Mouse (Mus musculus) kidney, adult 2 months (tissue): ENCODE results near the gene Cldn11. TPM values are rescaled to one million over a fixed set of nuclear protein-coding genes. Genes with fewer than 3 reads are reported as not detected.
"Not testable (repeated sequence)": the region's sequence is repeated elsewhere in the genome, so short reads cannot be mapped to it uniquely, and the experiment has no call there.

Experiments used
- DNase-seq: peaks from one replicate; pipeline ENCODE4 v3.0.0; 2021
- H3K27ac ChIP-seq: fragments of 200-500 bp; 2 replicates; pipeline ENCODE4 v1.5.1; 2012; ENCODE audit warnings: low read depth, low read length, control low read depth, inconsistent platforms; ENCODE audit not compliant: insufficient read depth
- H3K27me3 ChIP-seq: fragments of 200-500 bp; replicated peaks from 2 replicates; pipeline ENCODE4 v1.6.1; 2012; ENCODE audit warnings: mild to moderate bottlenecking, moderate library complexity, low read length, inconsistent platforms; ENCODE audit not compliant: control insufficient read depth, insufficient read depth
- H3K36me3 ChIP-seq: fragments of 200-500 bp; 2 replicates; pipeline ENCODE4 v1.6.1; 2012; ENCODE audit warnings: mild to moderate bottlenecking, moderate library complexity, low read length, inconsistent platforms; ENCODE audit not compliant: control insufficient read depth, insufficient read depth
- H3K4me1 ChIP-seq: fragments of 200-500 bp; 2 replicates; pipeline ENCODE4 v1.6.1; 2011; ENCODE audit warnings: low read length; ENCODE audit not compliant: control insufficient read depth, insufficient read depth
- H3K4me3 ChIP-seq: fragments of 200-500 bp; 2 replicates; pipeline ENCODE4 v1.5.1; 2011; ENCODE audit warnings: mild to moderate bottlenecking, low read depth, low read length, control low read depth; ENCODE audit not compliant: insufficient read depth
- CTCF ChIP-seq: fragments of 200-500 bp; conservative IDR thresholded peaks from 2 replicates; pipeline ENCODE4 v1.5.1; 2011; ENCODE audit warnings: low read depth, mild to moderate bottlenecking, control low read depth, low read length, moderate library complexity, mixed read lengths; ENCODE audit not compliant: insufficient read depth, insufficient read length
- POLR2A ChIP-seq: fragments of 200-500 bp; IDR thresholded peaks from one replicate; pipeline ENCODE4 v1.6.1; 2011; ENCODE audit warnings: low read depth, low read length, control low read depth
- whole genome bisulfite sequencing: fragments of 180-500 bp; shearing (Covaris S2); methylation state at CpG from one replicate; pipeline ENCODE4 v1.1.7; 2018; 5-methylcytosine and 5-hydroxymethylcytosine counted together
- polyA plus RNA-seq: library from polyadenylated mRNA; depleted of rRNA; stranded (reverse); fragments of >200 nt; gene quantifications from 2 replicates; pipeline ENCODE4 v1.2.3, GENCODE M21; 2012

Gene Cldn11
- polyA plus RNA-seq, 1 experiment = 2.8 TPM

GRCm38 (mm10) chr3:31123098-31123497 is 26.6 kb upstream of the Cldn11 start:
- peaks cover 2% of the 10 kb centered on the region for H3K36me3 ChIP-seq
- H3K4me3 ChIP-seq = no peak overlapping the region
- no peak overlapping the region for H3K27ac ChIP-seq
- H3K4me1 ChIP-seq = peaks cover 7% of the 10 kb centered on the region; the same call in 1 of the 2 replicates
- WGBS = 85% methylated on average over 4 of the region's 4 CpGs
- no peaks in the 10 kb centered on the region for H3K27me3 ChIP-seq
- TF ChIP-seq CTCF (no peak), POLR2A (no peak)
- DNase-seq = no peak

- Histone ChIP-seq H3K36me3 (no peaks in the 10 kb centered on the region; the same call in 1 of the 2 replicates), H3K4me3 (no peak overlapping the region), H3K4me1 (peaks cover 9% of the 10 kb centered on the region; the same call in 1 of the 2 replicates), H3K27me3 (no peaks in the 10 kb centered on the region), H3K27ac (no peak overlapping the region; the same call in 1 of the 2 replicates)
- no peak for DNase-seq
- TF ChIP-seq POLR2A = no peak
- TF ChIP-seq CTCF = no peak
- 41% methylated on average over 4 of the region's 4 CpGs for WGBS
Measured at GRCm38 (mm10) chr3:31126303-31126702, 23.4 kb upstream of the Cldn11 start.

GRCm38 (mm10) chr3:31126848-31127247 is 22.9 kb upstream of the Cldn11 start:
- WGBS = 34% methylated on average over 3 of the region's 3 CpGs
- Histone ChIP-seq H3K27me3 (no peaks in the 10 kb centered on the region), H3K36me3 (no peaks in the 10 kb centered on the region; the same call in 1 of the 2 replicates), H3K27ac (peak overlapping the region; percentile 89; the same call in 1 of the 2 replicates), H3K4me3 (no peak overlapping the region), H3K4me1 (peaks cover 9% of the 10 kb centered on the region; the same call in 1 of the 2 replicates)
- DNase-seq = peak; percentile 81
- TF ChIP-seq POLR2A = no peak

DNA sequence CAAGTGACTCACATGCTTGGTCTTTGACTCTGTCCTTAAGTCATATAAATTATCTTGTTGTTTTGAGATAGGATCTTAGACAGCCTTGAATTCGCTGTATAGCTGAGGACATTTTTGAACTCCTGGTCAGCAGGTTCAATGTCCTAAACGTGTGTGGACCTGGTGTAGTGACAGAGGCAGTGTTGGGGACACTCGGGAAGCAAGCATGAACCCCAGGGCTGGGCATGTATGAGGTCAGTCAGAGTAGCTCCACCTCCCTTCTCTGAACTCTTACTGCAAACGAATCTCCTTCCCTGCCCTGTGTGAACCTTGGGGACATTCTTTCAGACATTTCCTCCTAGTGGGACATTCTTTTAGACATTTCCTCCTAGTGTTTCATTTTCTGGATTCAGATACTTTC is 20.0 kb upstream of the Cldn11 start:
- Histone ChIP-seq H3K27me3 (no peaks in the 10 kb centered on the region), H3K4me3 (no peak overlapping the region), H3K4me1 (peaks cover 9% of the 10 kb centered on the region; the same call in 1 of the 2 replicates), H3K36me3 (no peaks in the 10 kb centered on the region), H3K27ac (no peak overlapping the region)
- TF ChIP-seq POLR2A = no peak
- no peak for TF ChIP-seq CTCF
- no peak for DNase-seq
- WGBS = 24% methylated on average over 4 of the region's 4 CpGs

DNA sequence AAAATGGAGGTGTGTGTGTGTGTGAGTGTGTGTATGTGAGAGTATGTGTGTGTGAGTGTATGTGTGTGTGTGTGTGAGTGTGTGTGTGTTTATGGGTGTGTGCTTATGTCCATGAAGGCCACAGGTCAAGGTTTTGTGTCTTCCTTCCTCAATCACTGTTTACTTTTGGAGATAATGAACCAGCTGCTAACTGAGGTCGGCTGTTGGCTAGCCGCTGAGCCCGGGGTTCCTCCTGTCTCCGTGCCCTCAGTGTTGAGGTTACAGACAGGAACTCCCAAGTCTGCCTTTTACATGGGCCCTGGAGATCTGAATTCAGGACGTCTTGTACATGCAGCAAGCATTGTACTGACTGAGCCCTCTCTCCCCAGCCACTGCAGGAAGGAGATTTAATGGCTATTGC is 16.1 kb upstream of the Cldn11 start:
- H3K4me1 ChIP-seq = 0 out of 2 replicates have a peak, but pooled peaks cover 2% of the 10 kb centered on the region
- no peak overlapping the region for H3K27ac ChIP-seq

DNA sequence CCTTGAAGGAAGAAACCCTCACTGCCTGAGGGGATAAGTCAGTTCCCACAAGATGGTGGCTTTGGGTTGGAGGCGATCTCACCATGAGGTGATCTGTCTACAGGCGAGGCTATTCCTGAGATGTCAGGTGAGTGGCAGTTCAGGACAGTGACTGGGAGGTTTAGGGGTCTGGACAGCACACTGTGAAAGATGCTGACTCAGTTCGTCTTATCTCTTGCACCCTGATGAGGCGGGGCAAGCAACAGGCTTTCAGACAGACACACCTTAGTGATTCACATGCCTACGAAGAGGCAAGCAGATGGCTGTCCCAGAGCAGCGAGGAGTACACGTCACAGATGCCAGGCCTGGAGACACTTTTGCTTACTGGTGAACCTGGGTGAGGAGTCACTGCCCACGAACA is 15.5 kb upstream of the Cldn11 start:
- no peaks in the 10 kb centered on the region for H3K27me3 ChIP-seq
- H3K27ac ChIP-seq = no peak overlapping the region
- 92% methylated on average over 8 of the region's 8 CpGs for WGBS
- H3K4me3 ChIP-seq = no peak overlapping the region
- H3K36me3 ChIP-seq = no peaks in the 10 kb centered on the region
- 0 out of 2 replicates have a peak, but pooled peaks cover 2% of the 10 kb centered on the region for H3K4me1 ChIP-seq
- DNase-seq = no peak
- TF ChIP-seq CTCF (no peak), POLR2A (no peak)

More for the DNA sequence above, 16.1 kb upstream of the Cldn11 start:
- Histone ChIP-seq H3K27me3 (no peaks in the 10 kb centered on the region), H3K4me3 (no peak overlapping the region), H3K36me3 (no peaks in the 10 kb centered on the region)
- 42% methylated on average over 5 of the region's 5 CpGs for WGBS
- DNase-seq = no peak
- TF ChIP-seq CTCF = no peak
- no peak for TF ChIP-seq POLR2A

GRCm38 (mm10) chr3:31134696-31135095 is 15.0 kb upstream of the Cldn11 start:
- Histone ChIP-seq H3K27ac (no peak overlapping the region), H3K36me3 (no peaks in the 10 kb centered on the region), H3K4me1 (0 out of 2 replicates have a peak, but pooled peaks cover 1% of the 10 kb centered on the region), H3K27me3 (no peaks in the 10 kb centered on the region), H3K4me3 (no peak overlapping the region)
- no peak for DNase-seq
- WGBS = 54% methylated on average over 7 of the region's 7 CpGs
- TF ChIP-seq CTCF = no peak
- TF ChIP-seq POLR2A = no peak

DNA sequence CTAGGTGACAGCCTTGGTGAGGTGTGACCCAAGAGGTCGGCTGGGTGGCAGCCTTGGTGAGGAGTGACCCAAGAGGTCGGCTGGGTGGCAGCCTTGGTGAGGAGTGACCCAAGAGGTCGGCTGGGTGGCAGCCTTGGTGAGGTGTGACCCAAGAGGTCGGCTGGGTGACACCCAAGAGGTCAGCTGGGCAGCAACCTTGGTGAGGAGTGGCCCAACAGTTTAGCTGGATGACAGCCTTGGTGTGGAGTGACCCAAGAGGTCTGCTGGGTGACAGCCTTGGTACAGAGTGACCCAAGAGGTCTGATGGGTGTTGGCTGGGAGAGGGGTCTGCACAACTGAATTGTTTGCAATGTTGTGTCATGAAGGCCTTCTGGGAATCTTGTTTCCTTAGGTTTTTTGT is 13.1 kb upstream of the Cldn11 start:
- H3K27ac ChIP-seq, H3K4me3 ChIP-seq, H3K27me3 ChIP-seq, H3K36me3 ChIP-seq, DNase-seq, H3K4me1 ChIP-seq: not testable (repeated sequence)
- WGBS = 71% methylated on average over 4 of the region's 4 CpGs
